Mouse (Mus musculus): ENCODE results near the gene Prickle4. TPM values are rescaled to one million over a fixed set of nuclear protein-coding genes. Genes with fewer than 3 reads are reported as not detected.

Gene Prickle4
- polyA plus RNA-seq (2012; rRNA removed), result 1.5 and 2.4 TPM in 2 replicates

DNA sequence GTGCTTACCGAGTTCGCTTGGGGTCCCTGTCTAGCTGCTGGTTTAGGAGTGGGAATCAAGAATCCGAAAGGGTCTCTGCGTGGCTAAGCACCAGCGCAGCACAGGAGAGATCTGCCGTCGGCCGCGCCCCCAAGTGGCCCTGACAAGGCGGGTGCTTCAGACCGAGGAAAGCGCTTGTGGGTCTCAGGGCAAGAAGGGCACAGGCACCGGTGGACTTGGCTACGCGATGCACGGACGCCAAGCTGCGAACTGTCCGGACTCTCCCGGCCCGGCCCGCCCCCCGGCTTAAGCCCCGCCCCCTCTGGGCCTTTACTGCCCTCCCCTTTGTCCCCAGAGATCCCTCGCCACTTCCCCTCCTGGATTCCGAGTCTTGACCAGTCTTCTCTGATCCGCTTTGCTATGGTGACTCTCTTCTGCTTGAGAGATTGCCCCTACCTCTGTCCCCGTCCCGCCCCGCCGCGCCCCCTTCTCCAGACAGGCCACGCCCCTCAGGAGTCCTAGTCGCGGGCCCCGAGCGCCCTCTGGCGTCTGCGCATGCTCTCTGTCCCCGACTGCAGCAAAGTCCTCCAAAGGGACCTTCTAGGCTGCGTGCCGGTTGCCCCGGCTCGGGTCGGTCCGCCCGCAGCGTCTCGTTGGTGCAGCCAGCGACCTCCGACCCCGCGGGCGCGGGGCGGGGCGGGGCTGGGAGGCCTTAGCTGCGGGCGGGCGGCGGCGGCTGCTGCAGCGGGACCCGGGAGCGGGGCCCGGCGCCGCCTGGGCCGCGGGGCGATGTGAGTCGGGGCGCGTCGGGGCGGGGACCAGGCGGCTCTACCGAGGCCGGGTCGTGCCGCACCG, at the start of gene Prickle4:
Gene Prickle4, minus strand, starts transcription at position 234 of the 834 bp plus-strand sequence.
- peak; percentile 97 to 98 for DNase-seq
- 1% methylated on average over 75 of the region's 82 CpGs for WGBS
- TF ChIP-seq CTCF (IDR thresholded peaks at IDR 0.05; ENCODE audit: borderline replicate concordance, insufficient read depth, low read depth, low read length), result peak; percentile 63
- TF ChIP-seq POLR2A (IDR thresholded peaks at IDR 0.05; ENCODE audit: borderline replicate concordance, insufficient read depth, low read length), result no peak
- no peak within 1 kb of the TSS; the same call in 1 of the 2 replicates for H3K27ac ChIP-seq (ENCODE audit: insufficient read depth, low read length)
- peaks cover 3% of the 10 kb centered on the region; the same call in 1 of the 2 replicates for H3K4me1 ChIP-seq (ENCODE audit: control insufficient read depth, insufficient read depth, low read length)
- H3K27me3 ChIP-seq (ENCODE audit: control insufficient read depth, insufficient read depth, low read length), result no peaks in the 10 kb centered on the region
- peak within 1 kb of the TSS; percentile 97 for H3K4me3 ChIP-seq (replicated peaks; ENCODE audit: insufficient read depth, low read depth, low read length)

- H3K4me3 ChIP-seq (replicated peaks; ENCODE audit: insufficient read depth, low read depth, low read length), result no peak overlapping the region
- no peak overlapping the region for H3K27ac ChIP-seq (ENCODE audit: insufficient read depth, low read length)
- DNase-seq, result no peak
- H3K4me1 ChIP-seq (ENCODE audit: control insufficient read depth, insufficient read depth, low read length), result peaks cover 10% of the 10 kb centered on the region
- no peaks in the 10 kb centered on the region for H3K27me3 ChIP-seq (ENCODE audit: control insufficient read depth, insufficient read depth, low read length)
- 96% methylated on average over 14 of the region's 14 CpGs for WGBS
- no peak for TF ChIP-seq CTCF (IDR thresholded peaks at IDR 0.05; ENCODE audit: borderline replicate concordance, insufficient read depth, low read depth, low read length)
- TF ChIP-seq POLR2A (IDR thresholded peaks at IDR 0.05; ENCODE audit: borderline replicate concordance, insufficient read depth, low read length), result no peak
Observed at GRCm38 (mm10) chr17:47744086-47744485, 49.5 kb upstream of the Prickle4 start.

DNA sequence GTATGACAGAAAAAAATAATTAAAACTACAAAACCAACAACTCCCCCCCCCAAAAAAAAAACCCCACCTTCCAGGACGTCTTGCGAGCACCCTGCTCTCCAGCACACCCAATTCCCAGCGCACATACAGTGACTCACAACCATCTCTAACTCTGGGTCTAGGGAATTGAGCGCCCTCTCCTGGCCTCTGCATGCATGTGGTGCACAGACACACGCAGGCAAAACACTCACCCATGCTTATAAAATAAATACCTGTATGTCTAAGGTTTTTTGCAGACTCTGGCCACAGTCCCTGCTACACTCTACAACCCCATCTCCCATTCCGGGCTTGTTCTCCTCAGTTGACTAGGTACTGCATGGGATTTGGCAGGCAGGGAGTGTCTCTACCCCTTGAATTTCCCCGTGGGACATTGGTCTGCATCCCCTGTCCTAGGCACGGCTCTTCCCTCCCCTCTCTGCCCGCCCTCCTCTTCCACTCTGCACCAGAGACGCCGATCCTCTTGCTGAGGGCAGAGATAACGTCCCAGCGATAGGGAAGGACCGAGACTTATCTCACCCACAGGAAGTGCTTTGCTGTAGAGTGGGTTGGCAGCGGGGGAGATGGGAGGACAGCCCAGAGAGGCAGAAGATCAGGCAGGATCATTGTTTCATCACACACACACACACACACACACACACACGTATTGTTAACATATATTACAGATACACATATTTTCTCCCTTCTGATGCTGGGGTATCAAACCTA, 48.6 kb upstream of the Prickle4 start:
- peaks cover 12% of the 10 kb centered on the region for H3K4me1 ChIP-seq (ENCODE audit: control insufficient read depth, insufficient read depth, low read length)
- no peak overlapping the region for H3K27ac ChIP-seq (ENCODE audit: insufficient read depth, low read length)
- H3K4me3 ChIP-seq (replicated peaks; ENCODE audit: insufficient read depth, low read depth, low read length), result no peak overlapping the region
- TF ChIP-seq CTCF (IDR thresholded peaks at IDR 0.05; ENCODE audit: borderline replicate concordance, insufficient read depth, low read depth, low read length) (peak; percentile 33; the same call in 1 of the 2 replicates), POLR2A (IDR thresholded peaks at IDR 0.05; ENCODE audit: borderline replicate concordance, insufficient read depth, low read length) (no peak)
- DNase-seq, result no peak
- H3K27me3 ChIP-seq (ENCODE audit: control insufficient read depth, insufficient read depth, low read length), result no peaks in the 10 kb centered on the region
- 53% methylated on average over 16 of the region's 16 CpGs for WGBS

GRCm38 (mm10) chr17:47740186-47740585, 45.6 kb upstream of the Prickle4 start:
- no peak overlapping the region for H3K4me3 ChIP-seq (replicated peaks; ENCODE audit: insufficient read depth, low read depth, low read length)
- H3K4me1 ChIP-seq (ENCODE audit: control insufficient read depth, insufficient read depth, low read length), result peaks cover 12% of the 10 kb centered on the region
- no peak for DNase-seq
- no peak for TF ChIP-seq CTCF (IDR thresholded peaks at IDR 0.05; ENCODE audit: borderline replicate concordance, insufficient read depth, low read depth, low read length)
- TF ChIP-seq POLR2A (IDR thresholded peaks at IDR 0.05; ENCODE audit: borderline replicate concordance, insufficient read depth, low read length), result no peak
- 89% methylated on average over 2 of the region's 2 CpGs for WGBS
- no peaks in the 10 kb centered on the region for H3K27me3 ChIP-seq (ENCODE audit: control insufficient read depth, insufficient read depth, low read length)
- no peak overlapping the region for H3K27ac ChIP-seq (ENCODE audit: insufficient read depth, low read length)

- no peaks in the 10 kb centered on the region for H3K27me3 ChIP-seq (ENCODE audit: control insufficient read depth, insufficient read depth, low read length)
- WGBS, result 23% methylated on average over 20 of the region's 20 CpGs
- H3K4me3 ChIP-seq (replicated peaks; ENCODE audit: insufficient read depth, low read depth, low read length), result peak overlapping the region; percentile 92
- H3K27ac ChIP-seq (ENCODE audit: insufficient read depth, low read length), result peak overlapping the region; percentile 69
- no peak for DNase-seq
- TF ChIP-seq CTCF (IDR thresholded peaks at IDR 0.05; ENCODE audit: borderline replicate concordance, insufficient read depth, low read depth, low read length), result no peak
- TF ChIP-seq POLR2A (IDR thresholded peaks at IDR 0.05; ENCODE audit: borderline replicate concordance, insufficient read depth, low read length), result no peak
- peaks cover 12% of the 10 kb centered on the region for H3K4me1 ChIP-seq (ENCODE audit: control insufficient read depth, insufficient read depth, low read length)
Observed at GRCm38 (mm10) chr17:47738879-47739798, 44.6 kb upstream of the Prickle4 start.

GRCm38 (mm10) chr17:47738066-47738878, 43.7 kb upstream of the Prickle4 start:
- Histone ChIP-seq H3K4me3 (replicated peaks; ENCODE audit: insufficient read depth, low read depth, low read length) (peak overlapping the region; percentile 92), H3K27me3 (ENCODE audit: control insufficient read depth, insufficient read depth, low read length) (no peaks in the 10 kb centered on the region), H3K27ac (ENCODE audit: insufficient read depth, low read length) (peak overlapping the region; percentile 69), H3K4me1 (ENCODE audit: control insufficient read depth, insufficient read depth, low read length) (peaks cover 12% of the 10 kb centered on the region)
- TF ChIP-seq CTCF (IDR thresholded peaks at IDR 0.05; ENCODE audit: borderline replicate concordance, insufficient read depth, low read depth, low read length) (no peak), POLR2A (IDR thresholded peaks at IDR 0.05; ENCODE audit: borderline replicate concordance, insufficient read depth, low read length) (no peak)
- peak; percentile 56 to 61 for DNase-seq
- WGBS, result under 1% methylated on average over 55 of the region's 61 CpGs
